Mouse (Mus musculus) spleen, embryonic (tissue): ENCODE data around the gene Bbc3.
"Not testable (repeated sequence)": the region's sequence is repeated elsewhere in the genome, so short reads cannot be mapped to it uniquely, and the experiment has no call there.

Experiments used
- CTCF ChIA-PET: fragments of 350-600 bp; sonication (Branson Sonifier 250); formaldehyde crosslinking; loops from one replicate; lab custom pipeline; 2022; lab: Charles Lee

Bbc3 gene

DNA sequence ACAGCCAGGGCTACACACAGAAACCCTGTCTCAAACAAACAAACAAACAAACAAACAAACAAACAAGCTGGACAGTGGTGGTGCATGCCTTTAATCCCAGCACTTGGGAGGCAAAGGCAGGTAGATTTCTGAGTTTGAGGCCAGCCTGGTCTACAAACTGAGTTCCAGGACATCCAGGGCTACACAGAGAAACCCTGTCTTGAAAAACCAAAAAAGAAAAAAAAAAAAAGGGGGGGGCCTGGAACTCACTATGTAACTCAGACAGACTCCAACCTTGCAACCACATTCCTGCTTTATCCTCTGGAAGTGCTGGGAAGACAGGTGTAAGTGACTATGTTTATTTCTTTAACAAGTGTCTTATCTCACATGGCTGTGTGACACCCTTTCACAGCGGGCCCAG, at the start of gene Bbc3:
Gene Bbc3 (plus strand): TSS at position 301 of the 400 bp plus-strand sequence.
- CTCF ChIA-PET, result not testable (repeated sequence)

DNA sequence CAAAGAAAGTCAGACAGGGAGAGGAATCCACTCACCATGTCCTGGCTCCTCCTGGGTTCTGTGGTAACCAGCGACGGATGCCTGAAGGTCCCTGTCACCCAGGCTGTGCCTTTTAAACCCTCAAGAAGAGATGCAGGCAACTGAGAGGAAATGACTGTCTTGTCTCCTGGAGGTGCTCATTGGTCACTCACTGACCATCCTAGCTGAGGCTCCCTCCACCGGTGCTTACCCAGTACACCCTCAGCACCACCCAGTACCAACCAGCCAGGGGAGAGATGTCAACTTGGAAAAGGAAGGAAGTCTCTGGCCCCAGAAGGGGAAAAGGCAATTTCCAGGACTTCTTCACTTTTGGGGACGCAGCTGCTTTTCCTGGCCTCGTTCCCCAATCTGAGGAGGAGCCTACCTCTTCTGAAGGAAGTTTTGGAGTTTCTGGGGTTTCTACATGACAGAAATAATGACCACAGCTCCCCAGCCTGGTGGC, 49.0 kb upstream of the Bbc3 start, which contains the start of gene C5ar1:
Gene C5ar1 (minus strand): TSS at position 431 of the 481 bp plus-strand sequence.
- CTCF ChIA-PET, result no interaction called here

- CTCF ChIA-PET, result interaction anchor here (0.6 kb wide), 1 partner anchor 50 kb away, joined by 3 read pairs; no protein-coding TSS in a partner anchor
Measured at GRCm38 (mm10) chr7:16261097-16261496, 47.1 kb upstream of the Bbc3 start.

DNA sequence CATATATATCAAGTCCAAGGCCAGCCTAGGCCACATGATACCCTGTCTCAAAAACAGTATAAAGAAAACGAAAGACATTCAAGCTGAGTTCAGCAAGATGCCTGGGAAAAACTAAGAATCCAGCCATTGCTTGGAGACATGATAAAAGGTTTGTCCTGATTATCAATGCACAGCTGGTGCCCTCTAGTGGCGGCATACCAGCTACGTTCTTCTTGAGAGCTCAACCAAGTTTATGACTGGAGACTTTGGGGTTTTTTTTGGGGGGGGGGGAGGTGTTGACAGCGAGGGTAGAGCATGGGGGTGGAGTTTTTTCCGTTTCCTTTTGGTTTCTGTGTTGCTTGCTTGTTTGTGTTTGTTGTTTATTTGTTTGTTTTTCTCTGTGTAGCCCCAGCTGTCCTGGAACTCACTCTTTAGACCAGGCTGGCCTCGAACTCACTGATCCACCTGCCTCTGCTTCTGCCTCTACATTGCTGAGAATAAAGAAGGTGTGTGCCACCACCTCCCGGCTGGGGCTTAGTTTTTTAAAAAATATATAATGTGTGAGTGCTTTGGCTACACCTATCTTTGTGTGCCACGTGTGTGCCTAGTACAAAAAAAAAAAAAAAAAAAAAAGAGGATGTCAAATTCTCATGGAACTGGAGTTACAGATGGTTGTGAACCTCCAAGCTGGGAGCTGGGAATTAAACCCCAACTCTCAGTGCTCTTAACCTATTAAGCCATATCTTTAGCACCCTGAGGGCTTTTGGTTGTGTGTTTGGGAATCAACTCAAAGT, 45.0 kb upstream of the Bbc3 start:
- CTCF ChIA-PET, result interaction anchor here (0.5 to 1.6 kb wide), 9 partner anchors 9 to 164 kb away, joined by 3 to 13 read pairs (median 4); no protein-coding TSS in a partner anchor

GRCm38 (mm10) chr7:16263843-16264242, 44.4 kb upstream of the Bbc3 start:
- CTCF ChIA-PET, result interaction anchor here (0.6 to 1.0 kb wide), 3 partner anchors 32 to 165 kb away, joined by 3 to 5 read pairs (median 3); no protein-coding TSS in a partner anchor

- CTCF ChIA-PET, result interaction anchor here (0.7 kb wide), 1 partner anchor 203 kb away, joined by 3 read pairs; no protein-coding TSS in a partner anchor
Measured at GRCm38 (mm10) chr7:16265856-16266255, 42.3 kb upstream of the Bbc3 start.

- CTCF ChIA-PET, result interaction anchor here (0.7 kb wide), 1 partner anchor 58 kb away, joined by 3 read pairs; no protein-coding TSS in a partner anchor
Measured at GRCm38 (mm10) chr7:16266593-16266992, 41.6 kb upstream of the Bbc3 start.

DNA sequence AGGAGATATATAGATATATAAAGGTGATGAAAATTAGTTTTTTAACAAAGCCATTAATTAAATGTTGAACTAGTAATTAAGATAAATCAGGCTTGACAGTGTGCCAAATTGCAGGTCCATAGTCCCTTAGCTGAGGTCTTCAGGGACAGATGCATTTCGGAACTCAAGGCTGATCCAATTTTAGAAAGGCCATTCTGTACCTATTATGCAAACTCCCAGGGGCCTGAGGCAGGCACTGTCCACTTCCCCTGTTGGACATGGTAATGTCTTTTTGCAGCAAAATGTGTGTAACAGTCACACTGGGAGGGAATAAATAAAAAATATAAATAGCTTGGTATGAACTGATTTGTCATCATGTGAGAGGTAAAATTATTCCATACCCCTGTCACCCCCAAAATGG, 37.1 kb upstream of the Bbc3 start:
- CTCF ChIA-PET, result interaction anchor here (2.0 kb wide), 1 partner anchor 9 kb away, joined by 9 read pairs; no protein-coding TSS in a partner anchor

DNA sequence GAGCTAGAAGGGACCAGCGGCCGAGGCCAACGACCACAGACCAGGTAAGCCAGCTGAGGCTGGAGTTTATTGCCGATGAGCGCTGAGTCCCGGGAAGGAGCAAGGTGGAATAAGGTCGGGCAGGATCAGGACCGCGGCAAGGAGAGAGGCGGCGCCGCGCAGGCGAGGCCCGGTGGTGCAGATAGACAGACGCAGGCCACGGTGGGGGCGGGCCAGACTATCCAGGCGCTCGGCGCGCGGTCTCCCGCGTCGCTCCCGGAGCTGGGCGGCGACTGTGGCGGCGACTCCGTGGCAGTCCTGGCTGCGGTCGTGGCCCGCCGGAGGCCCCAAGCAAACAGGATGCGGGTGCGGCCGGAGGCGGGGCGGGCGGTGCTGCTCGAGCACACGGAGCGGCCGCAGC, 35.5 kb upstream of the Bbc3 start:
- CTCF ChIA-PET, result interaction anchor here (0.6 to 2.0 kb wide), 2 partner anchors 10 to 334 kb away, joined by 4 to 9 read pairs; no protein-coding TSS in a partner anchor

DNA sequence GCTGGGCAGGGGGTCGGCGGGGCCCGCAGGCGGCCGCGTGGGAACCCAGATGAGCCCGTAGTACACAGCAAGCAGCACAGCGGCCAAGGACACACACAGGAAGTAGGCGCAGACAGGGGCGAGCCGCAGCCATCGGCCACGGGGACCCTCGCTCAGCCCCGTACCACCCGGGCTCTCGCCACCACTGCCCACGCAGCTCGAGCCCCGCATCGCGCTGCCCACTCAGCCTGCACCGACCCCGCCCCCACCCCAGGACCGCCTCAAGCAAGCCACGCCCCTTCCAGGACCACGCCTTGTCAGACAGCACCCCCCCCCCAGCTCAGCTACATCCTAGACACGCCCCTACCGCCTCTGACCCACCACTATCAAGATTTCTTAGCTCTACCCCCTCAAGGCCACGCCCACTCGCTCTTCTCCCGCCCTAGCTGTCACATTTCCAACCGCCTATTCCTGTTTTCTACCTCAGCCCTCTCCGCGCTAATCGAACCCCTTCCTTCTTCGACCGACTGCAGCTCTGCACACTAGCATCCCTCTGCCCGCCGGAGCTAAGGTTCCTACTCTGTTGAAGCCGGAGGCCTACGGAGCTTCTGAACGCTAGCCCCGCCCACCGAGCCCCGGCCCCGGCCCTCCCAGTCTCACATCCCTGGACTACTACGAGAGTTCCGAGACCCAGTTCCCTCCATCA, 35.0 kb upstream of the Bbc3 start, which contains the start of gene Inafm1:
Gene Inafm1 (minus strand): TSS at position 537 of the 685 bp plus-strand sequence.
- CTCF ChIA-PET, result interaction anchor here (0.5 to 2.0 kb wide), 3 partner anchors 11 to 26 kb away, joined by 3 to 9 read pairs (median 4); no protein-coding TSS in a partner anchor

GRCm38 (mm10) chr7:16273766-16274140, 34.4 kb upstream of the Bbc3 start:
- CTCF ChIA-PET, result interaction anchor here (0.5 to 1.0 kb wide), 2 partner anchors 18 to 25 kb away, joined by 3 to 4 read pairs; no protein-coding TSS in a partner anchor

- CTCF ChIA-PET, result no interaction called here
Measured at GRCm38 (mm10) chr7:16274922-16275890, 33.0 kb upstream of the Bbc3 start.

DNA sequence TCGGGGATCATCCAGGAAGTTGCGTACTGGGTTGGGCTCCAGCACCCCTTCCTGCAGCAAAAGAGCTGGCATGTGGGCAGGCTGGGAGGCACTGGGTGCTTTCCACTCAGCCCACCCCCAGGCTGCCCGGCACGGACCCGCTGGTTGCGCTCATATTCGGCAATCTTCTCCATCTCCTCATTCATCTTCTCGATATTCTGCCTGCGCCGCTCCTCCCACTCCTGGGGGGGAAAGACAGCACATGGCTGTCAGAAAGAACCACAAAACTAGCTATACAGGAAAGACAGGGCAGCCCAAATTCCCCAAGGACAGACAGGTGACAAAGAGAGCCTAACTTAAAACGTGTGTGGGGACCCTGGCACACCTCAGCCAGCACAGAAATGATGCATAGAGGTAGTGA, 27.5 kb upstream of the Bbc3 start:
- CTCF ChIA-PET, result interaction anchor here (0.7 kb wide), 1 partner anchor 242 kb away, joined by 3 read pairs; no protein-coding TSS in a partner anchor

DNA sequence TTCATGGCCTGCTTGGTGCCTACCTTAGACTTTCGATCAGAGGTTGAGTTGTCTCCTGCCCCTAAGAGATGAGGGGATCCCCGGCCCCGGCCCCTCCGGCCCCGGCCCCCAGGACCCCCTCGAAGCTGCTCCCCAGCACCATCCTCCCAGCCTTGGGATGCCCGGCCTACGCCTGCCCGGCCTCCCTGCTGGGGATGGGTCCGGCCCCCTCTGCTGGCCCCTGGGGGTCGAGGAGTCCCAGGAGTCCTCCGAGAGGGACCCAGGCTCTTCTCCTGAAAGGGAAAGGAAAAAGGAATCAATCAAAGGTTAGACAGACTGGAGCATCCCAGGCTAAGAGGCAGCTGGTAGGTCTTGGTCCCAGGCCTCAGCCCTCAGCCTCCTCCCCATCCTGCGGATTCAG, 25.9 kb upstream of the Bbc3 start:
- CTCF ChIA-PET, result interaction anchor here (0.7 kb wide), 1 partner anchor 119 kb away, joined by 8 read pairs; no protein-coding TSS in a partner anchor

- CTCF ChIA-PET, result interaction anchor here (0.6 kb wide), 1 partner anchor 23 kb away, joined by 9 read pairs; no protein-coding TSS in a partner anchor
Measured at GRCm38 (mm10) chr7:16284001-16284400, 24.2 kb upstream of the Bbc3 start.

DNA sequence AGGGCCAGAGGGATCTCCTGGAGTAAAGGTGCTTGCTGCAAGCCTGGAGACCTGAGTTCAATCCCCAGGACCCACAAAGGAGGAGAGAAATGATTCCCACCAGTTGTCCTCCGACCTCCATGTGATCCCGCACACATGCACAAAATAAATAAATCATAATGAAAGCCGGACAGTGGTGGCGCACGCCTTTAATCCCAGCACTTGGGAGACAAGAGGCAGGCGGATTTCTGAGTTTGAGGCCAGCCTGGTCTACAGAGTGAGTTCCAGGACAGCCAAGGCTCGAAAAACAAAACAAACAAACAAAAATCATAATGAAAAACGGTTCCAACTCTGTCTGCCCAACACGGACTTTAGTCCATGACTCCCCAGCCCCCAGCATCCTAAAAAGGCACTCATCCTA, 23.3 kb upstream of the Bbc3 start:
- CTCF ChIA-PET, result interaction anchor here (0.6 kb wide), 1 partner anchor 22 kb away, joined by 9 read pairs; no protein-coding TSS in a partner anchor

DNA sequence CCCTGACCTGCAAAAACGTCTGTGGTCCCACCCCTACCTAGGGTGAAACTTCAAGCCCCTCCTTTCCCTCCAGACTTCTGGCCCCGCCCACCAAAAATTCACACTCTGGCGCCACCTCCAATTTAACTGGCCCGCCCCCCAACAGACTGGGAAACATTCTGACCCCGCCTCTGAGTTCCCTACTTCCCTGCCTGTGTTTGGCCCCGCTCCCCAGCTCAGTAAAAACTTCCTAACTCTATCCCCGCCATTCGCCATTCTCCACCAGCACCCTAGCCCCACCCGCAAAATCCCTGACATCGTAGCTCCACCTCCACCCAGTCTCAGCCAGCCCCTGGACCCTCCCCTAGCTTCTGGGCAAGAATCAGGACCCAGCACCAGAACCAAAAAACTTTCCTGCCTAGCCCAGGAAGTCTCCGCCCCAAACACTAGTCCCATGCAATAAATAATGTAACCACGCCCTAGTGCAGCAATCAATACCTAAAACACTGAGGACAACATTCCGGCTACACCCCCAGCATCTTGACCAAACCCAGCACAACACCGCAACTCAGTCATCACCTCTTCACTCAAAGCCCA, 22.7 kb upstream of the Bbc3 start:
- CTCF ChIA-PET, result interaction anchor here (0.6 kb wide), 2 partner anchors 271 to 332 kb away, joined by 3 to 6 read pairs; no protein-coding TSS in a partner anchor

DNA sequence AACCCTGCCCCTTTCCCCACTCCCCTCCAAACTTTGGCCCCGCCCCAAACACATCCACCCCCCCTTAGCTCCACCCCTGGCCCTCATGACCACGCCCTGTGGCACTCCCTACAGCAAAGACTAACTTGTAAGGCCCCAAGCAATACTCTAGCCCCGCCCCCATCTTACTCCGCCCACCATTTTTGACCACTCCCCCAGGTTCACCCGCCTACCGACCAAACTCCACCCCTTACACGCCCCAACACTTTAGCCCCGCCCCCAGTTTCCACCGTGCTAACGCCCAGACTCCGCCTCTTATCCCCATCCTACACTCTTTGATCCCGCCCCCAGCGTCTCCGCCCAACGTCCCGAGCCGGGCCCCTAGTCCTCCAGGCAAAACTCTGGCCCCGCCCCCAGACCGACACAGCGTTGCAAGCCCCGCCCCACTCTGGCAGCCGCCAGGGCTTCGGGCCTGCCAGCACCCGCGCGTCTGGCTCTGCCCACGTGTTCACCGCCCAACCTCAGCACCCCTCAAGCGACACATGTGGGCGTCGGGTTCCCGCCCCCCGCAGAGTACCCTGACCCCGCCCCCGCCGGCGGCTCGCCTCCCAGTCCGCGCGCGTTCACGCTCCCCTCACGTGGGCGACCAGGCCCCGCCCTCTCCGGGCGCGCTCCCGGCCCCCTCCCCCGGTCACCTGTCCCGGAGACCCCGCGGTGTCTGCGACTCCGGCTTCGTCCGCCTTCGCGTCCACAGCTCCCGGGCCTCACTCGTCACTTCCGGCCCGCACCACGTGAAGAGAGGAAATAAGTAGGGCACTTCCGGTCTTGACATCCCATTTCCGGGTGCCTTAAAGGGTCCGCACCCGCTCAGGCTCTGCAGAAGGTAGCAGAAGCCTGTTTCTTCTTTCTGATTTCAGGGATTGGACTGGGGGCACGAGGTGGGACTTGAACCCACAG, 21.9 kb upstream of the Bbc3 start, which contains the start of gene Ccdc9:
Gene Ccdc9 (minus strand): TSS at position 770 of the 936 bp plus-strand sequence.
- CTCF ChIA-PET, result interaction anchor here (0.5 to 0.6 kb wide), 3 partner anchors 112 to 333 kb away, joined by 3 to 6 read pairs (median 3); partner anchors contain the start of gene Meis3
